Mouse (Mus musculus) forebrain, embryonic 11.5 days (tissue): ENCODE measurements around the gene Synj1. TPM values are rescaled to one million over a fixed set of nuclear protein-coding genes. Genes with fewer than 3 reads are reported as not detected.

Experiments
- microRNA-seq: library from miRNA; unstranded; fragments of <30 nt; microRNA quantifications from one replicate; pipeline ENCODE4, GENCODE M21; 2016; ENCODE audit not compliant: insufficient number of aligned reads
- polyA plus RNA-seq: library from polyadenylated mRNA; unstranded; fragments of >200 nt; fragmentation: Nextera tagmentation; extraction: Ambion mirVana; gene quantifications from 2 replicates; pipeline ENCODE4 v1.2.1, GENCODE M21; 2014

Gene Synj1
- polyA plus RNA-seq, 1 experiment from 2014 or later: 25.2 TPM

Small RNAs within 50 kb of the gene (microRNA-seq; reads per million reads assigned to microRNA genes)
- gene Gm22933: not detected

Other genes with a start within 250 kb of the Synj1 start
- gene Urb1, start 200.9 kb downstream of the Synj1 start, polyA plus RNA-seq: 14.3 and 15.6 TPM in 2 replicates
- 1.6 and 1.9 TPM in 2 replicates for gene Eva1c, start 184.6 kb downstream of the Synj1 start, polyA plus RNA-seq
- gene Cfap298, start 76.2 kb downstream of the Synj1 start, polyA plus RNA-seq: 47.5 TPM in 2 replicates
- gene Paxbp1, start 33.2 kb upstream of the Synj1 start, polyA plus RNA-seq: 93.0 and 109 TPM in 2 replicates
- 0.17 TPM in 1 of 2 replicates, not detected in the other for gene 4932438H23Rik, start 83.8 kb upstream of the Synj1 start, polyA plus RNA-seq
- 20.3 and 27.4 TPM in 2 replicates for gene Olig2, start 214.1 kb upstream of the Synj1 start, polyA plus RNA-seq